In the genomic region with DNA sequence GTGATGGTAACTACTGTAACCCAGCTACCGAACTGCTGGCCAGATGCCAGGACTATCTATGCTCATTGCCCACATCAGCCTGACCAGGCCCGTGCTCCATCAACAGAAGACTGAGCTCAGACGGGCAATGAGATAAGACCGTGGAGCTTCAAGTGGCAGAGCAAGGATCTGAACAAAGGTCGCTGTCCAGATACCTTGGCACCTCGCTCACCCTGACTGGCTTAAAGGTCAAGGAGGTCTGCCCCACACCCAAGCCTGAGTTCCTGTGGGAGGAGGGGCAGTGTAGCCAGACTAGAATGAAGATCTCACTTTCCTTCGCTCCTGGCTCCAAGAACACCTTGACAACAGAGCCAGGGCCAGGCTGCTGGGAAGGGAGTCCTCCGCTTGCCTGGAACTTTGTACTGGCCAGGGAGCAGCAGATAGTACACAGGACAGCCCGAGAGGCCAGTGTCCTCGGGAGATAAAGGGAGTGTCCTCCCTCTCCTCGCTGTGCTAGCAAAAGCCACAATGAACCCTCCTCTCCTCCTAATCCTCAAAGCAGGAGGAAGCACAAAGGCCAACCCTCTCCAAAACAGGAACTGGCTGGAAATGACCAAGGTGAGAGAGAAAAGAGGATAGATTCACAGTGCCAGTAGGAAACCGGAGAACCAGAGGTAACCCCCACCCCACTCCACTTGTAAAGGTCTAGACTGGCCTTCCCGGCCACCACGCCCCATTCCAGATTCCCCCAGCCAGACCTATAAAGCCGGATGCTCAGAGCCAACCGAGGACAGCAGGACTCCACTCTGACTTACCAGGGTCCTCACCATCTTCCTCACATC, we compare ENCODE assay signal across 11 mouse cellular contexts. TPM values are rescaled to one million over a fixed set of nuclear protein-coding genes. Genes with fewer than 3 reads are reported as not detected.
DNase-seq lines count a peak whose midpoint lies in the region; ATAC-seq and TF ChIP-seq lines count a peak whose summit lies in the region.
"Had no signal": no experiment of that assay in that cellular context is flagged by ENCODE, and none has a peak within 500 bp of the region (broad histone marks: within the 10 kb centered on the region; RNA-seq: fewer than 3 reads in every experiment).

No protein-coding gene starts in this region.

- ATAC-seq in kidney, embryonic 14.5 days (ENCODE audit: low FRiP score, low TSS enrichment), result no peak
- ATAC-seq in intestine, postnatal 0 days, result peak; percentile 80

- peak; percentile 30 for DNase-seq in kidney, adult 2 months
- DNase-seq in ZHBTc4 (ENCODE audit: low read depth, low spot score), result peak; percentile 78
- peak; percentile 62 to 74 for DNase-seq in spleen, postnatal 14 days (ENCODE audit: low spot score in 2 of 2)
- DNase-seq in layer of hippocampus, adult 8-10 months (ENCODE audit: low spot score in 2 of 2), result no peak
- DNase-seq in frontal cortex, postnatal 25 days (ENCODE audit: low spot score in 2 of 2), result no peak
- no peak for DNase-seq in frontal cortex, postnatal 10 days (ENCODE audit: low spot score in 2 of 2)
- DNase-seq: lung, postnatal 4 days; right cerebral cortex, postnatal 25 days had no signal

- H3K4me2 ChIP-seq in kidney, embryonic 14.5 days (replicated peaks; ENCODE audit: low read depth, low read length), result no peak overlapping the region
- peak overlapping the region; percentile 27; the same call in 1 of the 2 replicates for H3K4me2 ChIP-seq in intestine, postnatal 0 days (replicated peaks; ENCODE audit: low read depth)

- no peaks in the 10 kb centered on the region; the same call in 1 of the 2 replicates for H3K36me3 ChIP-seq in kidney, adult 2 months (ENCODE audit: control insufficient read depth, insufficient read depth, low read length)
- peaks cover 23% of the 10 kb centered on the region for H3K36me3 ChIP-seq in kidney, embryonic 14.5 days (ENCODE audit: control insufficient read depth, insufficient read depth, low read length)
- H3K36me3 ChIP-seq in intestine, postnatal 0 days (ENCODE audit: control insufficient read depth, insufficient read depth), result peaks cover 23% of the 10 kb centered on the region

- H3K4me3 ChIP-seq in kidney, adult 2 months (ENCODE audit: insufficient read depth, low read depth, low read length), result no peak overlapping the region
- H3K4me3 ChIP-seq in kidney, embryonic 14.5 days (ENCODE audit: low read length), result no peak overlapping the region
- no peak overlapping the region for H3K4me3 ChIP-seq in intestine, postnatal 0 days (ENCODE audit: low read depth, low read length)

- no peaks in the 10 kb centered on the region for H3K27me3 ChIP-seq in kidney, adult 2 months (replicated peaks; ENCODE audit: control insufficient read depth, insufficient read depth, low read length)
- no peaks in the 10 kb centered on the region for H3K27me3 ChIP-seq in kidney, embryonic 14.5 days (ENCODE audit: control insufficient read depth, insufficient read depth, low read length)
- H3K27me3 ChIP-seq in intestine, postnatal 0 days (replicated peaks; ENCODE audit: control insufficient read depth, insufficient read depth, low read length), result no peaks in the 10 kb centered on the region

- TF ChIP-seq POLR2A in kidney, adult 2 months (IDR thresholded peaks at IDR 0.05; ENCODE audit: low read depth, low read length), result no peak

- TF ChIP-seq CTCF in kidney, adult 2 months (conservative IDR thresholded peaks at IDR 0.05; ENCODE audit: insufficient read depth, insufficient read length, low read depth, low read length), result no peak
- TF ChIP-seq CTCF in intestine, postnatal 0 days (IDR thresholded peaks at IDR 0.05; ENCODE audit: low read depth), result no peak

- H3K4me1 ChIP-seq in kidney, adult 2 months (ENCODE audit: control insufficient read depth, insufficient read depth, low read length), result no peaks in the 10 kb centered on the region; the same call in 1 of the 2 replicates
- H3K4me1 ChIP-seq in kidney, embryonic 14.5 days (ENCODE audit: control insufficient read depth, insufficient read depth, low read length), result peaks cover 4% of the 10 kb centered on the region
- peaks cover 6% of the 10 kb centered on the region; the same call in 1 of the 2 replicates for H3K4me1 ChIP-seq in intestine, postnatal 0 days (replicated peaks; ENCODE audit: control insufficient read depth, insufficient read depth, low read length)

- no peak overlapping the region for H3K27ac ChIP-seq in kidney, adult 2 months (ENCODE audit: insufficient read depth, low read depth, low read length)
- H3K27ac ChIP-seq in kidney, embryonic 14.5 days (ENCODE audit: low read depth, low read length), result no peak overlapping the region
- peak overlapping the region; percentile 80 for H3K27ac ChIP-seq in intestine, postnatal 0 days (ENCODE audit: low read depth, low read length)

- 64% methylated on average over 16 of the region's 16 CpGs for WGBS in kidney, adult 2 months
- WGBS in kidney, embryonic 14.5 days, result 79% methylated on average over 16 of the region's 16 CpGs
- 35% methylated on average over 16 of the region's 16 CpGs for WGBS in intestine, postnatal 0 days

- no peaks in the 10 kb centered on the region for H3K9me3 ChIP-seq in kidney, embryonic 14.5 days (ENCODE audit: control insufficient read depth, low read length)
- H3K9me3 ChIP-seq in intestine, postnatal 0 days (ENCODE audit: control insufficient read depth), result no peaks in the 10 kb centered on the region

- H3K9ac ChIP-seq in kidney, embryonic 14.5 days (ENCODE audit: low read depth, low read length), result no peak overlapping the region
- no peak overlapping the region for H3K9ac ChIP-seq in intestine, postnatal 0 days (ENCODE audit: low read depth, low read length)

RNA-seq across cellular contexts. Expression of gene Ormdl3, which starts 6.7 kb away (rescaled TPM):
- polyA plus RNA-seq in kidney, adult 2 months (2012; rRNA removed), result 57.2 and 60.2 TPM in 2 replicates
- 7.1 and 26.6 TPM in 2 replicates for polyA plus RNA-seq in kidney, embryonic 14.5 days (2014; fragmentation: Nextera tagmentation; extraction: Ambion mirVana)
- 139 and 150 TPM in 2 replicates for polyA plus RNA-seq in intestine, postnatal 0 days (2015; fragmentation: Nextera tagmentation; extraction: Ambion mirVana)
- 10 to 100 TPM; 43.4 to 57.6 (median 48.9) TPM for total RNA-seq in layer of hippocampus, adult 8-10 months (2022)

RNA-seq across cellular contexts. Expression of gene Lrrc3c, which starts 17.6 kb away (rescaled TPM):
- not detected in 2 replicates for polyA plus RNA-seq in kidney, adult 2 months (2012; rRNA removed)
- not detected in 2 replicates for polyA plus RNA-seq in kidney, embryonic 14.5 days (2014; fragmentation: Nextera tagmentation; extraction: Ambion mirVana)
- polyA plus RNA-seq in intestine, postnatal 0 days (2015; fragmentation: Nextera tagmentation; extraction: Ambion mirVana), result not detected in 2 replicates
- not detected for total RNA-seq in layer of hippocampus, adult 8-10 months (2022)
- total RNA-seq: gastrocnemius, adult 8-10 months had no signal

RNA-seq across cellular contexts. Expression of gene Zpbp2, which starts 29.6 kb away (rescaled TPM):
- polyA plus RNA-seq in kidney, adult 2 months (2012; rRNA removed), result 0.26 and 0.34 TPM in 2 replicates
- polyA plus RNA-seq in kidney, embryonic 14.5 days (2014; fragmentation: Nextera tagmentation; extraction: Ambion mirVana), result 0.30 and 0.61 TPM in 2 replicates
- polyA plus RNA-seq in intestine, postnatal 0 days (2015; fragmentation: Nextera tagmentation; extraction: Ambion mirVana), result 3.2 and 4.0 TPM in 2 replicates
- total RNA-seq in layer of hippocampus, adult 8-10 months (2022), result under 1 TPM in 1 of 4 experiments, not detected in 3; 0.75 TPM
- total RNA-seq: gastrocnemius, adult 8-10 months had no signal

RNA-seq across cellular contexts. Expression of gene Ikzf3, which starts 34.7 kb away (rescaled TPM):
- polyA plus RNA-seq in kidney, adult 2 months (2012; rRNA removed), result 0.58 and 3.9 TPM in 2 replicates
- polyA plus RNA-seq in kidney, embryonic 14.5 days (2014; fragmentation: Nextera tagmentation; extraction: Ambion mirVana), result 0.26 and 0.73 TPM in 2 replicates
- polyA plus RNA-seq in intestine, postnatal 0 days (2015; fragmentation: Nextera tagmentation; extraction: Ambion mirVana), result 0.20 and 0.24 TPM in 2 replicates
- total RNA-seq in layer of hippocampus, adult 8-10 months (2022), result not detected
- total RNA-seq: gastrocnemius, adult 8-10 months had no signal

RNA-seq across cellular contexts. Expression of gene Gm12355, which starts 45.0 kb away (rescaled TPM):
- polyA plus RNA-seq in kidney, adult 2 months (2012; rRNA removed), result not detected in 2 replicates
- polyA plus RNA-seq in kidney, embryonic 14.5 days (2014; fragmentation: Nextera tagmentation; extraction: Ambion mirVana), result 0.60 and 1.2 TPM in 2 replicates
- 0.56 and 0.58 TPM in 2 replicates for polyA plus RNA-seq in intestine, postnatal 0 days (2015; fragmentation: Nextera tagmentation; extraction: Ambion mirVana)
- 10 to 100 TPM; 12.1 to 20.0 (median 14.9) TPM for total RNA-seq in layer of hippocampus, adult 8-10 months (2022)

Comparison
In these comparisons a context has a peak if more than half of its experiments do, and no peak if none do; other contexts are left out.
1. DNase-seq: peak in kidney, adult 2 months (single experiment), ZHBTc4 (single experiment) and spleen, postnatal 14 days (2 of 2); none in layer of hippocampus, adult 8-10 months (0 of 2), frontal cortex, postnatal 25 days (0 of 2) and frontal cortex, postnatal 10 days (0 of 2).